Mouse (Mus musculus): Measurements from ENCODE around the gene Gast. TPM values are rescaled to one million over a fixed set of nuclear protein-coding genes. Genes with fewer than 3 reads are reported as not detected.
"Not testable (repeated sequence)": the region's sequence is repeated elsewhere in the genome, so short reads cannot be mapped to it uniquely, and the experiment has no call there.

Gene Gast
- total and polyA plus RNA-seq, 2 experiments from 2014 or later, result not detected

- no peak for TF ChIP-seq CTCF (IDR thresholded peaks at IDR 0.05; ENCODE audit: low read depth)
- no peak for TF ChIP-seq EP300 (IDR thresholded peaks at IDR 0.05; ENCODE audit: low read depth)
- no peak overlapping the region for H3K4me3 ChIP-seq (ENCODE audit: low read depth, low read length)
- H3K27ac ChIP-seq (ENCODE audit: low read depth), result no peak overlapping the region
- H3K36me3 ChIP-seq (replicated peaks; ENCODE audit: control insufficient read depth, insufficient read depth, low read length), result peaks cover 22% of the 10 kb centered on the region
- no peaks in the 10 kb centered on the region for H3K9me3 ChIP-seq (replicated peaks; ENCODE audit: control insufficient read depth, low read length)
- H3K27me3 ChIP-seq (ENCODE audit: control insufficient read depth, insufficient read depth, low read length), result no peaks in the 10 kb centered on the region
- no peak for DNase-seq (ENCODE audit: low spot score)
- no peak overlapping the region for H3K4me2 ChIP-seq (ENCODE audit: low read depth, low read length)
- no peak for ATAC-seq (ENCODE audit: insufficient read depth, low read depth)
- no peaks in the 10 kb centered on the region; the same call in 1 of the 2 replicates for H3K4me1 ChIP-seq (ENCODE audit: control insufficient read depth, insufficient read depth)
- H3K9ac ChIP-seq (replicated peaks; ENCODE audit: low read depth, low read length), result no peak overlapping the region
- WGBS, result 67% methylated on average over 6 of the region's 6 CpGs
Observed at GRCm38 (mm10) chr11:100317826-100318380, 16.3 kb upstream of the Gast start.

GRCm38 (mm10) chr11:100318529-100319451, 15.4 kb upstream of the Gast start:
- WGBS, result 87% methylated on average over 10 of the region's 10 CpGs
- DNase-seq (ENCODE audit: low spot score) (no peak), ATAC-seq (ENCODE audit: insufficient read depth, low read depth) (no peak)
- Histone ChIP-seq H3K9me3 (replicated peaks; ENCODE audit: control insufficient read depth, low read length) (no peaks in the 10 kb centered on the region), H3K4me3 (ENCODE audit: low read depth, low read length) (peak overlapping the region; percentile 30), H3K27me3 (ENCODE audit: control insufficient read depth, insufficient read depth, low read length) (no peaks in the 10 kb centered on the region), H3K27ac (ENCODE audit: low read depth) (peak overlapping the region; percentile 13; the same call in 1 of the 2 replicates), H3K36me3 (replicated peaks; ENCODE audit: control insufficient read depth, insufficient read depth, low read length) (peaks cover 23% of the 10 kb centered on the region), H3K4me2 (ENCODE audit: low read depth, low read length) (peak overlapping the region; percentile 54), H3K9ac (replicated peaks; ENCODE audit: low read depth, low read length) (no peak overlapping the region), H3K4me1 (ENCODE audit: control insufficient read depth, insufficient read depth) (no peaks in the 10 kb centered on the region; the same call in 1 of the 2 replicates)
- no peak for TF ChIP-seq CTCF (IDR thresholded peaks at IDR 0.05; ENCODE audit: low read depth)
- no peak for TF ChIP-seq EP300 (IDR thresholded peaks at IDR 0.05; ENCODE audit: low read depth)

DNA sequence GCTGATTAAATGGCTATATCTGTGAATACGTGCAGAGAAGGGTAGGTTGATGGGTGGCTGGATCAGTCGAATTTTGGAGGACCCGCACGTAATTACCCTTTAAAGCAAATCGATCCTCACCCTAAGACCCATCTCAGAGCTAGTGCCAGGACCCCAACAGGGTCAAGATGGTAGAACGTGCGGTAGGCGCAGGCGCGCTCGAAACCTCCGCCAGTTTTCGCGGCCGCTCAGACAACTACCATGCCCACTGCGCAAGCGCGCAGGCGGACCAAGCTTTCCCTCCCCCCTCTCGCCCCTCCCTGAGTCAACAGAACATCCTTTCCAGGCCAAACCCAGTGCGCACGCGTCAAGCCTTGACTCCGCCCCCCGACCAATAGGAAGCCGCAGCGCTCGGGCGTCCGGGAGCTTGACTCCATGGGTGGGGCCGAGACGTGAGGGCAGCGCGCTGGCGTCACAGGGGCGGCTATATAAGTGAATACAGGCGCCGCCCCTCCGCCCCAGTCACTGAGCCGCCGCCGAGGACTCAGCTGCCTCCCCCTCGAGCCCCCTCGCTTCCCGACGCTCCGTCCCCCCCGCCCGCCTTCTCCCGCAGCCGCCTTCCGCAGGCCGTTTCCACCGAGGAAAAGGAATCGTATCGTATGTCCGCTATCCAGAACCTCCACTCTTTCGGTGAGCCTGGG, 14.6 kb upstream of the Gast start, which contains the start of gene Eif1:
Eif1 (plus strand) TSS at position 394 of the 680 bp plus-strand sequence.
- TF ChIP-seq CTCF (IDR thresholded peaks at IDR 0.05; ENCODE audit: low read depth) (no peak), EP300 (IDR thresholded peaks at IDR 0.05; ENCODE audit: low read depth) (no peak)
- 2% methylated on average over 46 of the region's 58 CpGs for WGBS
- H3K36me3 ChIP-seq (replicated peaks; ENCODE audit: control insufficient read depth, insufficient read depth, low read length), result peaks cover 23% of the 10 kb centered on the region
- H3K27ac ChIP-seq (ENCODE audit: low read depth), result peak within 1 kb of the TSS; percentile 98
- no peaks in the 10 kb centered on the region for H3K9me3 ChIP-seq (replicated peaks; ENCODE audit: control insufficient read depth, low read length)
- peak within 1 kb of the TSS; percentile 92 for H3K9ac ChIP-seq (replicated peaks; ENCODE audit: low read depth, low read length)
- H3K4me3 ChIP-seq (ENCODE audit: low read depth, low read length), result peak within 1 kb of the TSS; percentile 80
- H3K4me2 ChIP-seq (ENCODE audit: low read depth, low read length), result peak within 1 kb of the TSS; percentile 85
- H3K27me3 ChIP-seq (ENCODE audit: control insufficient read depth, insufficient read depth, low read length), result no peaks in the 10 kb centered on the region
- DNase-seq (ENCODE audit: low spot score), result peak; percentile 99
- no peaks in the 10 kb centered on the region; the same call in 1 of the 2 replicates for H3K4me1 ChIP-seq (ENCODE audit: control insufficient read depth, insufficient read depth)
- ATAC-seq (ENCODE audit: insufficient read depth, low read depth), result peak; percentile 88

DNA sequence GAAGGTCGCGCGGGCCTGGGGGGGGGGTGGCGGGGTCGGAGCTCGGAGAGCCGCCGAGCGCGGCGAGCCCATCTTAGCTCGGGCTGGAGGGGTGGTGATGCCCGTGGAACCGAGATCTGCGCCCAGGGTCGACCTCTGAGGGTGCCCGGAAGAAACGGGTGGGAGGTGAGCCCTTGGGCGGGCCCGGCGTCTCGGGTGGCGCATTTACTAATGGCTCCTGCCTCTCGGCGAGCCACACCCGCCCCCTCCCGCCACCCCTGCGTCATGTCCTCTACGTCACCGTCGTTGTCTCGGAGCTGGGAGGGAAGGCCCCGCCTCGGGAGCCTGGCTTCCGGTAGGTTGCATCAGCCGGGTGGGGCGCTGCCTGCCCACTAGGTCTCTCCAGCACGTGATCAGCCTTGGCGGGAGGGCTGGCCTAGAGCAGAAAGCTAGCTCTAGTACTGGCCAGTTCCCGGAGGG, 14.0 kb upstream of the Gast start:
- Histone ChIP-seq H3K27me3 (ENCODE audit: control insufficient read depth, insufficient read depth, low read length) (no peaks in the 10 kb centered on the region), H3K4me1 (ENCODE audit: control insufficient read depth, insufficient read depth) (no peaks in the 10 kb centered on the region; the same call in 1 of the 2 replicates), H3K27ac (ENCODE audit: low read depth) (peak overlapping the region; percentile 98), H3K36me3 (replicated peaks; ENCODE audit: control insufficient read depth, insufficient read depth, low read length) (peaks cover 23% of the 10 kb centered on the region), H3K4me3 (ENCODE audit: low read depth, low read length) (peak overlapping the region; percentile 80), H3K9me3 (replicated peaks; ENCODE audit: control insufficient read depth, low read length) (no peaks in the 10 kb centered on the region), H3K4me2 (ENCODE audit: low read depth, low read length) (peak overlapping the region; percentile 85), H3K9ac (replicated peaks; ENCODE audit: low read depth, low read length) (peak overlapping the region; percentile 92)
- WGBS, result 0% methylated on average over 38 of the region's 40 CpGs
- peak; percentile 98 for DNase-seq (ENCODE audit: low spot score)
- TF ChIP-seq CTCF (IDR thresholded peaks at IDR 0.05; ENCODE audit: low read depth), result peak; percentile 25; the same call in 1 of the 2 replicates
- peak; percentile 43; the same call in 1 of the 2 replicates for TF ChIP-seq EP300 (IDR thresholded peaks at IDR 0.05; ENCODE audit: low read depth)
- peak; percentile 88 for ATAC-seq (ENCODE audit: insufficient read depth, low read depth)

GRCm38 (mm10) chr11:100320701-100321410, 13.4 kb upstream of the Gast start:
- H3K4me3 ChIP-seq (ENCODE audit: low read depth, low read length), result peak overlapping the region; percentile 80
- peak overlapping the region; percentile 98 for H3K27ac ChIP-seq (ENCODE audit: low read depth)
- not testable (repeated sequence) for DNase-seq (ENCODE audit: low spot score); H3K4me1 ChIP-seq (ENCODE audit: control insufficient read depth, insufficient read depth); H3K9me3 ChIP-seq (replicated peaks; ENCODE audit: control insufficient read depth, low read length); H3K27me3 ChIP-seq (ENCODE audit: control insufficient read depth, insufficient read depth, low read length); ATAC-seq (ENCODE audit: insufficient read depth, low read depth)
- H3K4me2 ChIP-seq (ENCODE audit: low read depth, low read length), result peak overlapping the region; percentile 85
- peaks cover 23% of the 10 kb centered on the region for H3K36me3 ChIP-seq (replicated peaks; ENCODE audit: control insufficient read depth, insufficient read depth, low read length)
- H3K9ac ChIP-seq (replicated peaks; ENCODE audit: low read depth, low read length), result peak overlapping the region; percentile 92
- 15% methylated on average over 10 of the region's 11 CpGs for WGBS

DNA sequence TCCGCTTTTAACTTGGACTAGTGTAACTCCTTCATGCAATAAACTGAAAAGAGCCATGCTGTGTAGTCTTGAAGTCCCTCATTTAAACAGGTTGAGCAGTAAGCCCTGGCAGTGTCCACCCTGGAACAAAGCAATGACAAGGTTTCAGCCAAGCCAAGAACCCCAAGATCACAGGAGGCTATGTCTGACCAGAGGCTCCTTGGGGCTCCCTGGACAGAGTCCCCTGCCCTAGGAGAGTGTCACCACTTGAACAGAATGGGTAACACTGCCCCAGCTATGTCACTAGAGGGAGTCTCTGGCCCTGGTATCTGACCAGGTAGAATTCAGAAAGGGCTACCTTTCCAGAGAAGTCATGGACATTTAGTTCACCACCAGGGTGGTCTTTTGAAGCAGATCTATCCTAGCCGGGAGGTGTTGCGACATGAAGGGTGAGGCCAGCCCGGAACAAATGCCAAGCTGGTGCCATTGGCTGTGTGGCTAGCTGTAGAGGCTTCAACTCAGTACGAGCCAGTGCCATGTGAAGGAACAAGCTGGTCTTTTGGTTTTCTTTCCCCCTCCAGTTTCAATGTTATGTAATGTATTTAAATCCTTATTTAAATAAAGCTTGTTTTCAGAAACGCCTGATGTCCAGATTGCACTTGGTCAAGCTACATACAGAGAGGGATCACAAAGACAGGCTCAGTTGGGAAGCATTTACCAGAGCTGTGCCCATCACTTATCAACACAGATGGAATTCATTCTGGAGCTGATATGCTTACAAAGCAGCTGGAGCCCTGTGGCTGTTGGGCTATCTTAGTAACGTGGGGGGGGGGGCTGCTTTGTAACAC, 12.5 kb upstream of the Gast start:
- not testable (repeated sequence) for H3K9ac ChIP-seq (replicated peaks; ENCODE audit: low read depth, low read length); H3K27ac ChIP-seq (ENCODE audit: low read depth); H3K4me2 ChIP-seq (ENCODE audit: low read depth, low read length); H3K9me3 ChIP-seq (replicated peaks; ENCODE audit: control insufficient read depth, low read length); H3K4me3 ChIP-seq (ENCODE audit: low read depth, low read length); DNase-seq (ENCODE audit: low spot score); H3K4me1 ChIP-seq (ENCODE audit: control insufficient read depth, insufficient read depth); H3K27me3 ChIP-seq (ENCODE audit: control insufficient read depth, insufficient read depth, low read length); ATAC-seq (ENCODE audit: insufficient read depth, low read depth)
- H3K36me3 ChIP-seq (replicated peaks; ENCODE audit: control insufficient read depth, insufficient read depth, low read length), result peaks cover 23% of the 10 kb centered on the region
- 68% methylated on average over 7 of the region's 7 CpGs for WGBS

All from heart, postnatal 0 days (tissue).